Mouse (Mus musculus): ENCODE data around the gene Oprm1. TPM values are rescaled to one million over a fixed set of nuclear protein-coding genes. Genes with fewer than 3 reads are reported as not detected.

Gene Oprm1
- polyA plus RNA-seq, 1 experiment: not detected

DNA sequence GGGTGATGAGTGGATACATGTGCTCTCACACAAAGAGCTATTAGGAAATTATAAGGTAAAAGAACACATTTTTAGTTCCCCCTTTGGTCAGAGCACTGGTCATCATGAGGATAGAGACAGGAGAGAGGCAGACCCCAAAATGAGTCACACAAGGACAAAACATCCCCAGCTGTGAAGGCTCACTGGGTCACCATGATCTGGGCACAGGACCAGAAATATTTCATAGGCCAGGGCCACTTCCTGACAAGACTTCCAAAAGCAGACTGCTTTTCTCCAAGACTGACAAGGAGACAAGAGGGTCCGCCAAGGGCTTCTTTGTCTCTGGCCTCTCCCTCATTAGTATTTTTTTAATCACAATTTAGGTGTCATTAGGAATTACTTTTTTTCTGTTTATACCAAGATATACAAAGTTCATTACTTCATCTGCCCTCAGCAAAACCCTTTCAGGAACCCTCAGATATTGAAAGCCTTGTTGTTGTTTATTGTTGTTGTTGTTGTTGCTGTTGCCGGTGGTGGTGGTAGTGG, 3.0 kb downstream of the Oprm1 start, which contains the start of gene Gm10945:
Gm10945 (minus strand) TSS at position 475 of the 525 bp plus-strand sequence.
- TF ChIP-seq TCF3 (IDR thresholded peaks at IDR 0.05; ENCODE audit: insufficient read length, low read depth) (no peak), CEBPB (IDR thresholded peaks at IDR 0.05; ENCODE audit: insufficient read depth, poor library complexity, severe bottlenecking) (no peak), POLR2A (IDR thresholded peaks at IDR 0.05; ENCODE audit: insufficient read length, low read depth) (no peak), MYOG (IDR thresholded peaks at IDR 0.05; ENCODE audit: control insufficient read depth in 1 of 3, insufficient read depth in 1 of 3, insufficient read length in 2 of 3, low read depth in 2 of 3) (no peak), TCF12 (IDR thresholded peaks at IDR 0.05; ENCODE audit: insufficient read depth, poor library complexity, severe bottlenecking) (no peak), REST (IDR thresholded peaks at IDR 0.05; ENCODE audit: insufficient read depth, insufficient read length) (no peak), MYOD1 (IDR thresholded peaks at IDR 0.05; ENCODE audit: control insufficient read depth in 1 of 3, insufficient read length in 2 of 3, low read depth in 2 of 3) (no peak), POLR2AphosphoS2 (IDR thresholded peaks at IDR 0.05; ENCODE audit: insufficient read length, low read depth) (no peak), SRF (IDR thresholded peaks at IDR 0.05; ENCODE audit: control insufficient read depth, insufficient read length, low read depth) (no peak), USF1 (IDR thresholded peaks at IDR 0.05; ENCODE audit: low read depth) (no peak), E2F4 (IDR thresholded peaks at IDR 0.05; ENCODE audit: insufficient read depth) (no peak), MAX (IDR thresholded peaks at IDR 0.05; ENCODE audit: low read depth) (no peak)
- H3K4me3 ChIP-seq: no peak within 1 kb of the TSS
- no peaks in the 10 kb centered on the region for H3K36me3 ChIP-seq (ENCODE audit: control insufficient read depth, insufficient read depth)
- H3K27me3 ChIP-seq (ENCODE audit: control insufficient read depth, insufficient read depth, insufficient read length): no peaks in the 10 kb centered on the region
- H3ac ChIP-seq (ENCODE audit: control insufficient read depth, insufficient read length): no peak within 1 kb of the TSS
- no peak within 1 kb of the TSS for H3K4me2 ChIP-seq (ENCODE audit: low read depth)
- H3K79me2 ChIP-seq (ENCODE audit: control insufficient read depth, insufficient read depth): no peaks in the 10 kb centered on the region

DNA sequence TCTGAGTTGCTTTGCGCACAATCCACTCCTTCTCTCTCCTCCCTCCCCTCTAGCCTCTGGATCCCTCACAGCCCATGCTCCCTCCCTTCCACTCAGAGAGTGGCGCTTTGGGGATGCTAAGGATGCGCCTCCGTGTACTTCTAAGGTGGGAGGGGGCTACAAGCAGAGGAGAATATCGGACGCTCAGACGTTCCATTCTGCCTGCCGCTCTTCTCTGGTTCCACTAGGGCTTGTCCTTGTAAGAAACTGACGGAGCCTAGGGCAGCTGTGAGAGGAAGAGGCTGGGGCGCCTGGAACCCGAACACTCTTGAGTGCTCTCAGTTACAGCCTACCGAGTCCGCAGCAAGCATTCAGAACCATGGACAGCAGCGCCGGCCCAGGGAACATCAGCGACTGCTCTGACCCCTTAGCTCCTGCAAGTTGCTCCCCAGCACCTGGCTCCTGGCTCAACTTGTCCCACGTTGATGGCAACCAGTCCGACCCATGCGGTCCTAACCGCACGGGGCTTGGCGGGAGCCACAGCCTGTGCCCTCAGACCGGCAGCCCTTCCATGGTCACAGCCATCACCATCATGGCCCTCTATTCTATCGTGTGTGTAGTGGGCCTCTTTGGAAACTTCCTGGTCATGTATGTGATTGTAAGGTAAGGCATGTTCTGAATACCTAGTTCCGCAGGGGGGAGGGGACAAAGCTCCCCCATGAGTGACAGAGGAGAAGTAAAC, 30.4 kb downstream of the Oprm1 start:
- Histone ChIP-seq H3K4me2 (ENCODE audit: low read depth) (no peak overlapping the region), H3K36me3 (ENCODE audit: control insufficient read depth, insufficient read depth) (no peaks in the 10 kb centered on the region), H3K27me3 (ENCODE audit: control insufficient read depth, insufficient read depth, insufficient read length) (no peaks in the 10 kb centered on the region), H3ac (ENCODE audit: control insufficient read depth, insufficient read length) (no peak overlapping the region), H3K4me3 (no peak overlapping the region), H3K79me2 (ENCODE audit: control insufficient read depth, insufficient read depth) (no peaks in the 10 kb centered on the region)
- TF ChIP-seq MAX (IDR thresholded peaks at IDR 0.05; ENCODE audit: low read depth): no peak
- peak; percentile 87 for TF ChIP-seq REST (IDR thresholded peaks at IDR 0.05; ENCODE audit: insufficient read depth, insufficient read length)
- no peak for TF ChIP-seq TCF3 (IDR thresholded peaks at IDR 0.05; ENCODE audit: insufficient read length, low read depth)
- TF ChIP-seq POLR2A (IDR thresholded peaks at IDR 0.05; ENCODE audit: insufficient read length, low read depth): no peak

DNA sequence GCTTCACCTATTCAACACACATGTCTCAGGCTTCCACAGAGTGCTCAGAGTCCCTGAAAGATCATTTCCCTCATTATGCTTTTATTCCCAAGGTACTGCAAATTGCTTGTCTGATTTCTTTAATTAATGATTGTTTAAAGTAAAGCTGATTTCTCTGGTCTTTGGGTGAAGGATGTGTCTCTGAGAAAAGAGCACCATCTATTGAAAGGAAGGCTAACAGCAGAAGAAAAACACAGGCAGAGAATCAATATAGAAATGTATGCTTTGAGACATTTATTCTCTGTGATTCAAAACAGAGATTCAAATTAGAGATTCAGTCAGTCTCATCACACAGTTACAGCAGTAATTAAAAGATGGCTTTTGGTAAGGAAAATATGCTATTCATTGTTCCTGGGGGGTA, 31.9 kb downstream of the Oprm1 start:
- Histone ChIP-seq H3K4me3 (no peak overlapping the region), H3K36me3 (ENCODE audit: control insufficient read depth, insufficient read depth) (no peaks in the 10 kb centered on the region), H3K27me3 (ENCODE audit: control insufficient read depth, insufficient read depth, insufficient read length) (no peaks in the 10 kb centered on the region), H3ac (ENCODE audit: control insufficient read depth, insufficient read length) (no peak overlapping the region), H3K79me2 (ENCODE audit: control insufficient read depth, insufficient read depth) (no peaks in the 10 kb centered on the region), H3K4me2 (ENCODE audit: low read depth) (no peak overlapping the region)
- TF ChIP-seq TCF12 (IDR thresholded peaks at IDR 0.05; ENCODE audit: insufficient read depth, poor library complexity, severe bottlenecking): no peak
- no peak for TF ChIP-seq MYOD1 (IDR thresholded peaks at IDR 0.05; ENCODE audit: control insufficient read depth in 1 of 3, insufficient read length in 2 of 3, low read depth in 2 of 3)
- TF ChIP-seq CEBPB (IDR thresholded peaks at IDR 0.05; ENCODE audit: insufficient read depth, poor library complexity, severe bottlenecking): no peak
- TF ChIP-seq POLR2AphosphoS2 (IDR thresholded peaks at IDR 0.05; ENCODE audit: insufficient read length, low read depth): no peak
- TF ChIP-seq USF1 (IDR thresholded peaks at IDR 0.05; ENCODE audit: low read depth): no peak
- TF ChIP-seq MYOG (IDR thresholded peaks at IDR 0.05; ENCODE audit: control insufficient read depth in 1 of 3, insufficient read depth in 1 of 3, insufficient read length in 2 of 3, low read depth in 2 of 3): no peak
- TF ChIP-seq POLR2A (IDR thresholded peaks at IDR 0.05; ENCODE audit: insufficient read length, low read depth): no peak
- no peak for TF ChIP-seq TCF3 (IDR thresholded peaks at IDR 0.05; ENCODE audit: insufficient read length, low read depth)
- no peak for TF ChIP-seq E2F4 (IDR thresholded peaks at IDR 0.05; ENCODE audit: insufficient read depth)
- TF ChIP-seq REST (IDR thresholded peaks at IDR 0.05; ENCODE audit: insufficient read depth, insufficient read length): no peak
- no peak for TF ChIP-seq SRF (IDR thresholded peaks at IDR 0.05; ENCODE audit: control insufficient read depth, insufficient read length, low read depth)
- no peak for TF ChIP-seq MAX (IDR thresholded peaks at IDR 0.05; ENCODE audit: low read depth)

DNA sequence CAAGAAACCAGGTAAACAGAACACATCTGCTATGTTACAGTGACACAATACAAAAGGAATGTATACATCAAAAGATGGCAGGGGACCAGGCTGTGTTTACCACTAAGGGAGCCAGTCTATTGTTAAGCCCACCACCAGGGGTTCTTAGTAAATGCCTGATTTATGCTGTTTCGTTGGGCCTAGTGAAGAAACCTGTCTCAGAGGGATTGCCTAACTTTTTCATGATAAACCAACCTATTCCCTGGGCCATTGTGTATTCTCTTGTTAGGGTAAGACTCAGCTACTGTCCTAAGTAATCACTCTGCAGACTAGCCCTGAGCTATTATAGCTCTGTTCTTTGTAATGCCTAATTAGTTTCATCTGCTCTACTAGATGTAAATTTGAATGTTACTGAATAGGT, 62.3 kb downstream of the Oprm1 start:
- Histone ChIP-seq H3ac (ENCODE audit: control insufficient read depth, insufficient read length) (no peak overlapping the region), H3K27me3 (ENCODE audit: control insufficient read depth, insufficient read depth, insufficient read length) (no peaks in the 10 kb centered on the region), H3K79me2 (ENCODE audit: control insufficient read depth, insufficient read depth) (no peaks in the 10 kb centered on the region), H3K4me3 (no peak overlapping the region), H3K36me3 (ENCODE audit: control insufficient read depth, insufficient read depth) (no peaks in the 10 kb centered on the region), H3K4me2 (ENCODE audit: low read depth) (no peak overlapping the region)
- no peak for TF ChIP-seq POLR2A (IDR thresholded peaks at IDR 0.05; ENCODE audit: insufficient read length, low read depth)
- TF ChIP-seq TCF12 (IDR thresholded peaks at IDR 0.05; ENCODE audit: insufficient read depth, poor library complexity, severe bottlenecking): no peak
- no peak for TF ChIP-seq MAX (IDR thresholded peaks at IDR 0.05; ENCODE audit: low read depth)
- no peak for TF ChIP-seq USF1 (IDR thresholded peaks at IDR 0.05; ENCODE audit: low read depth)
- no peak for TF ChIP-seq POLR2AphosphoS2 (IDR thresholded peaks at IDR 0.05; ENCODE audit: insufficient read length, low read depth)
- no peak for TF ChIP-seq E2F4 (IDR thresholded peaks at IDR 0.05; ENCODE audit: insufficient read depth)
- TF ChIP-seq MYOG (IDR thresholded peaks at IDR 0.05; ENCODE audit: control insufficient read depth in 1 of 3, insufficient read depth in 1 of 3, insufficient read length in 2 of 3, low read depth in 2 of 3): no peak
- TF ChIP-seq CEBPB (IDR thresholded peaks at IDR 0.05; ENCODE audit: insufficient read depth, poor library complexity, severe bottlenecking): no peak
- TF ChIP-seq REST (IDR thresholded peaks at IDR 0.05; ENCODE audit: insufficient read depth, insufficient read length): no peak
- TF ChIP-seq TCF3 (IDR thresholded peaks at IDR 0.05; ENCODE audit: insufficient read length, low read depth): no peak
- no peak for TF ChIP-seq SRF (IDR thresholded peaks at IDR 0.05; ENCODE audit: control insufficient read depth, insufficient read length, low read depth)
- no peak for TF ChIP-seq MYOD1 (IDR thresholded peaks at IDR 0.05; ENCODE audit: control insufficient read depth in 1 of 3, insufficient read length in 2 of 3, low read depth in 2 of 3)
